Mouse (Mus musculus) embryonic fibroblast, embryonic 13.5 days (primary cell): ENCODE data around the gene Csf2.

Experiments
- CTCF ChIP-seq: IDR thresholded peaks from 2 replicates; pipeline ENCODE4 v1.5.1; 2011; ENCODE audit warnings: mild to moderate bottlenecking, control low read depth, low read length, moderate library complexity, borderline replicate concordance; ENCODE audit not compliant: insufficient read depth
- POLR2A ChIP-seq: IDR thresholded peaks from 2 replicates; pipeline ENCODE4 v1.6.1; 2011; ENCODE audit warnings: low read depth, mild to moderate bottlenecking, control low read depth, low read length, moderate library complexity

GRCm38 (mm10) chr11:54287821-54288453 is 38.5 kb upstream of the Csf2 start:
- TF ChIP-seq POLR2A (no peak), CTCF (no peak)
